Mouse (Mus musculus) ES-E14 (cell line): ENCODE measurements at regions not wholly inside any gene's neighbourhood (a gene's known extent, or its start where the extent isn't known, plus 50 kb on each side); places are given as distances from the start of the nearest gene placed in this dataset.

Source experiments
- DNase-seq: peaks from one replicate; pipeline ENCODE4 v3.0.0-alpha.2; 2013; ENCODE audit warnings: low read depth, low spot score
- H3K27ac ChIP-seq: 2 replicates; pipeline ENCODE4 v1.5.1; 2012; ENCODE audit warnings: low read depth, mild to moderate bottlenecking, low read length, moderate library complexity, mixed read lengths; ENCODE audit not compliant: poor library complexity, insufficient read depth, severe bottlenecking
- H3K36me3 ChIP-seq: 2 replicates; pipeline ENCODE4 v1.6.1; 2012; ENCODE audit warnings: mild to moderate bottlenecking, low read length, moderate library complexity, mixed read lengths; ENCODE audit not compliant: control insufficient read depth, poor library complexity, insufficient read depth, severe bottlenecking
- H3K4me1 ChIP-seq, 2 experiments: fragments of 150-350 bp in 1 of 2; sonication (generic) in 1 of 2; 2 replicates each; pipeline ENCODE4 v1.6.1; 2012; ENCODE audit warnings: low read length in 2 of 2, mild to moderate bottlenecking in 1 of 2, mixed read lengths in 1 of 2; ENCODE audit not compliant: control insufficient read depth in 2 of 2, insufficient read depth in 2 of 2, poor library complexity in 1 of 2
- H3K4me3 ChIP-seq, 2 experiments: fragments of 150-350 bp in 1 of 2; sonication (generic) in 1 of 2; 2 replicates each; pipeline ENCODE4 v1.5.1; 2012; ENCODE audit warnings: low read length in 2 of 2, low read depth in 1 of 2, mild to moderate bottlenecking in 1 of 2, mixed read lengths in 1 of 2; ENCODE audit not compliant: insufficient read depth in 1 of 2, poor library complexity in 1 of 2, severe bottlenecking in 1 of 2
- H3K9ac ChIP-seq: 2 replicates; pipeline ENCODE4 v1.6.1; 2012; ENCODE audit warnings: low read depth, mild to moderate bottlenecking, low read length, mixed read lengths; ENCODE audit not compliant: poor library complexity, insufficient read depth, severe bottlenecking
- H3K9me3 ChIP-seq: fragments of 150-350 bp; sonication (generic); 2 replicates; pipeline ENCODE4 v1.6.1; 2012; ENCODE audit warnings: low read depth, mild to moderate bottlenecking, low read length; ENCODE audit not compliant: control insufficient read depth, insufficient read depth
- CHD2 ChIP-seq: IDR thresholded peaks from 2 replicates; pipeline ENCODE4 v1.6.1; 2014; ENCODE audit warnings: mild to moderate bottlenecking, low read depth, low read length, inconsistent platforms
- HCFC1 ChIP-seq: IDR thresholded peaks from 2 replicates; pipeline ENCODE4 v1.6.1; 2012; ENCODE audit warnings: low read length, inconsistent platforms, borderline replicate concordance; ENCODE audit not compliant: insufficient read depth
- MAFK ChIP-seq: IDR thresholded peaks from 2 replicates; pipeline ENCODE4 v1.6.1; 2014; ENCODE audit warnings: mild to moderate bottlenecking, low read depth, low read length, inconsistent platforms; ENCODE audit not compliant: insufficient read depth
- ZC3H11A ChIP-seq: IDR thresholded peaks from 2 replicates; pipeline ENCODE4 v1.6.1; 2012; ENCODE audit warnings: low read depth, mild to moderate bottlenecking, inconsistent platforms, low read length, borderline replicate concordance
- ZNF384 ChIP-seq: IDR thresholded peaks from 2 replicates; pipeline ENCODE4 v1.6.1; 2012; ENCODE audit warnings: low read depth, low read length, inconsistent platforms
- in situ Hi-C, 2 experiments: fragments of 600-800 bp; cut with MboI; formaldehyde crosslinking; loops; one replicate each; pipeline ENCODE4 v1.15.1; 2025; ENCODE audit warnings: low sequenced_read_pairs in 2 of 2, inconsistent platforms in 1 of 2; ENCODE audit not compliant: unreplicated experiment in 2 of 2

DNA sequence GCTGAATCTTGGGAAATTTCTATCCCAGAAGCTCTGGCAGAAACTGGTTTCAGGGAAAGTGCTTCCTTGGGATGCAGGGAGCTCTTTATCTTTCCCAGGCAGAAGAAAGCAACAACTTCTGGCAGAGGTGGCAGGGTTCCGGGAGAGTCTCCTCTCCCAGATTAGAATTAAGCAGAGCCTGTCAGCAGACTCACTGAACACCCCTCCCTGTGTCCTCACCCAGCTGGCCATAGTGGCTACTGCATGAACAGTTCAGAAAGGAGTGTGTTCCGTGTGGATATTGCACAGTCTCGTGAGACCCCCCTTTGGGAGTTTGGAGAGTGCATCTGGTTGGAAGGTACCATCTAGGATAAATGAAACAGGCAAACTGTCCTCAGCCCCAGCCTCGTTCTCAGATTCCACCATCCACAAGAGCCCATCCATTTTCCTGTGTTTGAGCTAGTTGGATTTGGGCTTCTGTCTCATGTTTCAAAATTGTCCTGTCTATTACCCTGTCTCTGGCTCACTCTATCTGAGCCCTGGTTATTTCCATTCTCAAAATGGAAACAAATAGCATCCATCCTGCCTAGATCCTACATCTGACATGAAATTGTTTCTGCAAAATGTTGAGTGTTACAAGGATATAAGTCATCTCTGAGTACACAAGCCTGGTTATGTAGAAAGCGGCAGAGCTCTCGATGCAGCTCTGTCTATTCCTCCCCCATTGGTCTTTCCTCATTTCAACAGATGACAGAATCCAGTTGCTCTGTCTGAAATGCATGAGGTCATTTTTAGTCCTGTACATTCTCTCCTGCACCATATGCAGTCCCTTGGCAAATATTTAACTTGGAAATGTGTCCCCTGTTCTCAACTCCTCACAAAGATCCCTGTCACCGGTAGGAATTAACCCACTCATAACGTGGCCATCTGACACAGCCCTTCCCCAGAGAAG, 216.4 kb downstream of the Tmem114 start:
- H3K4me3 ChIP-seq, result no peak overlapping the region
- no peak overlapping the region for H3K27ac ChIP-seq
- H3K4me1 ChIP-seq, result no peaks in the 10 kb centered on the region
- no peak for TF ChIP-seq MAFK
- H3K36me3 ChIP-seq, result no peaks in the 10 kb centered on the region
- in situ Hi-C loops, result no loop called here
- DNase-seq, result no peak
- H3K9me3 ChIP-seq, result no peaks in the 10 kb centered on the region
- no peak overlapping the region for H3K9ac ChIP-seq

DNA sequence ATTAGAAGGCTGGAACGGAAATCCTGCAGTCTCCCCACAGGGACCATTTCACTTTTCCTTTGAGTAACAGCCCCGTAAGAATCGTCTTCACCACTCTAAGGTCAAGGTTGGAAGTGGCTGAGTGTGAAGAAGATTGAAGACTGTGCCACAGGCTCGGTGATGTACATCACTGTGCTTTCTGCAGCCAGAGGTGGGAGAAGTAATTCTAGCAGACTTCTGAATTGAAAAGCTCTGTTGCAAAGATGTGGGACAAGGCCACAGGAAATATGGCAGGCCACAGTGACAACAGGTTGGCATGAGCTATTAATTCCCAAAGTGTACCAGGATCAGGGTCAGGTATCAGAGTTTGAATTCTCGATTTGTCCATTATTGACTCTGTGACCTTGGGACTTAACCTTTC, 219.9 kb downstream of the Tmem114 start:
- no peak overlapping the region for H3K27ac ChIP-seq
- no peak for DNase-seq
- H3K9ac ChIP-seq, result no peak overlapping the region
- no peak overlapping the region for H3K4me3 ChIP-seq
- H3K9me3 ChIP-seq, result no peaks in the 10 kb centered on the region
- in situ Hi-C loops, result no loop called here
- H3K4me1 ChIP-seq, result no peaks in the 10 kb centered on the region
- H3K36me3 ChIP-seq, result no peaks in the 10 kb centered on the region
- TF ChIP-seq ZNF384 (no peak), MAFK (no peak), ZC3H11A (no peak), CHD2 (no peak), HCFC1 (no peak)

DNA sequence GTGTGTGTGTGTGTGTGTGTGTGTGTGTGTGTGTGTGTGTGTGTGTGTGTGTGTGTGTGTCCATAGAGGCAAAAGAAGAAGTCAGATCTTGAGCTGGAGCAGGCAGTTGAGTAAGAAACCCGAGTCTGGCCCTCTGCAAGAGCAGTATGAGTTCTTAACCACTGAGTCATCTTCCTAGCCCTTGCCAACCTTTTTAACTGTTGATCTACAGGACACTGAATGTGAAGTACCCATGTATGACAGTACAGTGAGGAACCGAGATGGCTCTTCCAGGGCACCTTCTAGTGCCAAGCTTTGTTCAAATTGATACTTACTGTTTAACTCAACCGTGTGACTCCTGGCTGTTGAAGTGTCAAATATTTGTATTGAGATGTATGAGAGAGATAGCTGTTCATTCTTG, 223.6 kb downstream of the Tmem114 start:
- in situ Hi-C loops, result no loop called here
- Histone ChIP-seq H3K9ac (no peak overlapping the region), H3K9me3 (no peaks in the 10 kb centered on the region), H3K4me3 (no peak overlapping the region), H3K4me1 (no peaks in the 10 kb centered on the region), H3K27ac (no peak overlapping the region), H3K36me3 (no peaks in the 10 kb centered on the region)
- no peak for DNase-seq
- TF ChIP-seq CHD2, result no peak
- TF ChIP-seq ZC3H11A, result no peak
- no peak for TF ChIP-seq ZNF384
- no peak for TF ChIP-seq HCFC1
- no peak for TF ChIP-seq MAFK

DNA sequence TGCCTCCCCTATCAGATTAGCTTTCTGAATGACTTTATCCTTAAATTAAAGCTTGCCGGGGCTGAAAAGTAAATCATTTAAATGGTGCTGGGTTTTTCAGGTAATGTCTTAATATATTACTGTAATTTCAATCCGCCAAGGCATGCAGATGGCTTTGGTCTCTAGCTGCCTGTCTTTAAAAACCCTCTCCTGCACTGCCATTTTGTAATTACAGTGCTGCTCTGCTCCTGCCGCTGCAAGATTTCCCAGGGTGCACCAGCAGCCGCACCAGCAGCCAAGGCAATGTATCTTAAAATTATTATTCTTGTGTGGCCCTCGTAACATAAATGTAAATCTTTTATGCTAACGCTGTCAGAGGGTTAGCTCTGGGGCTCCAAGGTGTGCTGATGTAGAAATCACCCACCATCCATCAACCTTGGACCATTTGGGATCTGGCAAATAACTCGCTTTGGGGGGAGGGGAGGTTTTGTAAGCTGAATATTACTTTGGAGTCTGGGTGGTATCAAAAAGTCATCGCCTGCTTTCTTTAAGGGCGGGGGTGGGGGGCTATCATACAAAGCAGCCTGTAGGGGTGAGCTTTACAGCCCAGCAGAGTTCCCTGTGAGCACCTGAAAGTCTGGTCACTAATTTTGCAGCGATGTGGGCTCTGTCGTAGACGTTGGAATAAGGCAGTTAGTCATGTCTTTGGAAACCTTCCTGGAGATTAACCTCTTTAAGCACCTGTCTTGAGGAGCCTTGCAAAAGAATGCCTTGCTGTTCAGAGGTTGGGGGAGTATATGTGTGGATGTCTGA, 226.0 kb downstream of the Tmem114 start:
- Histone ChIP-seq H3K9ac (no peak overlapping the region), H3K27ac (no peak overlapping the region), H3K36me3 (no peaks in the 10 kb centered on the region), H3K9me3 (no peaks in the 10 kb centered on the region), H3K4me3 (no peak overlapping the region), H3K4me1 (no peaks in the 10 kb centered on the region)
- in situ Hi-C loops, result no loop called here
- no peak for DNase-seq
- no peak for TF ChIP-seq ZC3H11A
- TF ChIP-seq HCFC1, result no peak
- TF ChIP-seq ZNF384, result no peak
- no peak for TF ChIP-seq CHD2
- no peak for TF ChIP-seq MAFK
